ENCODE assay signal across 23 mouse cellular contexts in genomic region chr13:30931613-30932012, GRCm38 (mm10). TPM values are rescaled to one million over a fixed set of nuclear protein-coding genes. Genes with fewer than 3 reads are reported as not detected.
DNase-seq lines count a peak whose midpoint lies in the region; ATAC-seq lines count a peak whose summit lies in the region.
"Had no signal": no experiment of that assay in that cellular context is flagged by ENCODE, and none has a peak within 500 bp of the region (broad histone marks: within the 10 kb centered on the region; RNA-seq: fewer than 3 reads in every experiment).

No protein-coding gene starts in this region.

- WGBS in liver, embryonic 16.5 days (ENCODE audit: insufficient replicate concordance): 44% methylated on average over 4 of the region's 4 CpGs
- WGBS in forebrain, embryonic 11.5 days: 84% methylated on average over 4 of the region's 4 CpGs
- WGBS in hindbrain, embryonic 12.5 days: 79% methylated on average over 4 of the region's 4 CpGs

- no peak overlapping the region for H3K9ac ChIP-seq in liver, embryonic 16.5 days (ENCODE audit: low read depth, low read length)
- no peak overlapping the region for H3K9ac ChIP-seq in forebrain, embryonic 11.5 days (ENCODE audit: low read length)
- H3K9ac ChIP-seq in hindbrain, embryonic 12.5 days: no peak overlapping the region
- H3K9ac ChIP-seq: limb, embryonic 15.5 days; midbrain, embryonic 12.5 days had no signal

- peaks cover 6% of the 10 kb centered on the region for H3K4me1 ChIP-seq in liver, embryonic 16.5 days (ENCODE audit: control insufficient read depth, low read depth, low read length)
- H3K4me1 ChIP-seq in forebrain, embryonic 11.5 days (replicated peaks; ENCODE audit: control insufficient read depth, insufficient read depth, low read length): no peaks in the 10 kb centered on the region
- H3K4me1 ChIP-seq in hindbrain, embryonic 12.5 days: no peaks in the 10 kb centered on the region
- H3K4me1 ChIP-seq: embryonic facial prominence, embryonic 10.5 days; midbrain, embryonic 12.5 days had no signal

- ATAC-seq in erythroid progenitor cell, adult 5-6 weeks (replicated peaks; ENCODE audit: low FRiP score, poor library complexity, severe bottlenecking): peak; percentile 95
- ATAC-seq in liver, embryonic 16.5 days (ENCODE audit: low read depth): peak; percentile 90
- no peak for ATAC-seq in forebrain, embryonic 11.5 days (replicated peaks; ENCODE audit: low FRiP score)
- no peak for ATAC-seq in hindbrain, embryonic 12.5 days (ENCODE audit: low FRiP score)
- ATAC-seq: hindbrain, postnatal 0 days had no signal

- H3K4me2 ChIP-seq in liver, embryonic 16.5 days (ENCODE audit: low read depth, low read length): no peak overlapping the region
- no peak overlapping the region for H3K4me2 ChIP-seq in forebrain, embryonic 11.5 days (ENCODE audit: low read depth, low read length, severe bottlenecking)
- no peak overlapping the region for H3K4me2 ChIP-seq in hindbrain, embryonic 12.5 days (replicated peaks)
- H3K4me2 ChIP-seq: limb, embryonic 15.5 days; midbrain, embryonic 12.5 days had no signal

- DNase-seq in 416B (ENCODE audit: low read depth) (peak; percentile 31), NIH3T3 (ENCODE audit: low read depth) (peak; percentile 3)
- no peak for DNase-seq in forebrain, embryonic 11.5 days (ENCODE audit: low spot score)
- DNase-seq in thymus, postnatal 36 days: no peak
- DNase-seq: adrenal gland, adult 8-10 months; cerebellum, postnatal 14 days; gastrocnemius, postnatal 14 days; heart, postnatal 14 days; kidney, adult 8-10 months; kidney, postnatal 4 days; right cerebral cortex, postnatal 25 days; thymus, postnatal 4 days had no signal

- H3K27me3 ChIP-seq in liver, embryonic 16.5 days (ENCODE audit: control insufficient read depth, insufficient read depth, low read depth, low read length): no peaks in the 10 kb centered on the region
- no peaks in the 10 kb centered on the region for H3K27me3 ChIP-seq in forebrain, embryonic 11.5 days (ENCODE audit: control insufficient read depth, insufficient read depth, low read length)
- H3K27me3 ChIP-seq in hindbrain, embryonic 12.5 days: no peaks in the 10 kb centered on the region
- H3K27me3 ChIP-seq: CH12.LX; limb, embryonic 15.5 days; midbrain, embryonic 12.5 days had no signal

- H3K36me3 ChIP-seq in liver, embryonic 16.5 days (ENCODE audit: control insufficient read depth, insufficient read depth): no peaks in the 10 kb centered on the region; the same call in 1 of the 2 replicates
- no peaks in the 10 kb centered on the region for H3K36me3 ChIP-seq in forebrain, embryonic 11.5 days (ENCODE audit: control insufficient read depth, insufficient read depth, low read length)
- H3K36me3 ChIP-seq in hindbrain, embryonic 12.5 days: peaks cover 6% of the 10 kb centered on the region; the same call in 1 of the 2 replicates
- H3K36me3 ChIP-seq: midbrain, embryonic 12.5 days had no signal

- no peak overlapping the region for H3K4me3 ChIP-seq in liver, embryonic 16.5 days (ENCODE audit: low read depth, low read length)
- no peak overlapping the region for H3K4me3 ChIP-seq in forebrain, embryonic 11.5 days (ENCODE audit: low read depth, low read length)
- H3K4me3 ChIP-seq in hindbrain, embryonic 12.5 days: no peak overlapping the region
- H3K4me3 ChIP-seq: embryonic facial prominence, embryonic 10.5 days; heart, embryonic 10.5 days; limb, embryonic 15.5 days; midbrain, embryonic 12.5 days; myocyte had no signal

- no peak overlapping the region for H3K27ac ChIP-seq in liver, embryonic 16.5 days (ENCODE audit: low read length)
- H3K27ac ChIP-seq in forebrain, embryonic 11.5 days (ENCODE audit: low read depth, low read length): no peak overlapping the region
- H3K27ac ChIP-seq in hindbrain, embryonic 12.5 days: no peak overlapping the region
- H3K27ac ChIP-seq: embryonic facial prominence, embryonic 10.5 days; heart, embryonic 10.5 days; hindbrain, postnatal 0 days; limb, embryonic 15.5 days; midbrain, embryonic 12.5 days had no signal

- no peaks in the 10 kb centered on the region for H3K9me3 ChIP-seq in liver, embryonic 16.5 days (replicated peaks; ENCODE audit: control insufficient read depth, low read length)
- no peaks in the 10 kb centered on the region for H3K9me3 ChIP-seq in forebrain, embryonic 11.5 days (ENCODE audit: control insufficient read depth, low read length)
- no peaks in the 10 kb centered on the region for H3K9me3 ChIP-seq in hindbrain, embryonic 12.5 days (replicated peaks)
- H3K9me3 ChIP-seq: embryonic facial prominence, embryonic 10.5 days; heart, embryonic 10.5 days; limb, embryonic 15.5 days; midbrain, embryonic 12.5 days had no signal

RNA-seq across cellular contexts. Expression of gene Hus1b, which starts 15.9 kb away (rescaled TPM):
- total RNA-seq in erythroid progenitor cell, adult 5-6 weeks (2015; ENCODE audit: low replicate concordance): 3.2 and 5.0 TPM in 2 replicates
- 2.8 TPM in 1 of 2 replicates, not detected in the other for total RNA-seq in erythroid progenitor cell, adult 5-6 weeks (2017; ENCODE audit: low replicate concordance)
- polyA plus RNA-seq in liver, embryonic 16.5 days (2015; fragmentation: Nextera tagmentation; extraction: Ambion mirVana): 0.07 TPM in 1 of 2 replicates, not detected in the other
- polyA plus RNA-seq in forebrain, embryonic 11.5 days (2014; fragmentation: Nextera tagmentation; extraction: Ambion mirVana): not detected in 2 replicates
- polyA plus RNA-seq in hindbrain, embryonic 12.5 days (2016; fragmentation: Nextera tagmentation; extraction: Ambion mirVana): not detected in 2 replicates
- polyA plus RNA-seq: hindbrain, postnatal 0 days; limb, embryonic 15.5 days; myocyte had no signal

RNA-seq across cellular contexts. Expression of gene Exoc2, which starts 42.3 kb away (rescaled TPM):
- total RNA-seq in erythroid progenitor cell, adult 5-6 weeks (2015; ENCODE audit: low replicate concordance): 46.9 and 72.9 TPM in 2 replicates
- 29.1 and 57.1 TPM in 2 replicates for total RNA-seq in erythroid progenitor cell, adult 5-6 weeks (2017; ENCODE audit: low replicate concordance)
- polyA plus RNA-seq in liver, embryonic 16.5 days (2015; fragmentation: Nextera tagmentation; extraction: Ambion mirVana): 11.7 and 14.4 TPM in 2 replicates
- polyA plus RNA-seq in forebrain, embryonic 11.5 days (2014; fragmentation: Nextera tagmentation; extraction: Ambion mirVana): 37.9 and 38.9 TPM in 2 replicates
- polyA plus RNA-seq in hindbrain, embryonic 12.5 days (2016; fragmentation: Nextera tagmentation; extraction: Ambion mirVana): 45.8 and 52.6 TPM in 2 replicates

RNA-seq across cellular contexts. Expression of gene Gm5447, which starts 42.4 kb away (rescaled TPM):
- not detected in 2 replicates for total RNA-seq in erythroid progenitor cell, adult 5-6 weeks (2015; ENCODE audit: low replicate concordance)
- total RNA-seq in erythroid progenitor cell, adult 5-6 weeks (2017; ENCODE audit: low replicate concordance): not detected in 2 replicates
- polyA plus RNA-seq in liver, embryonic 16.5 days (2015; fragmentation: Nextera tagmentation; extraction: Ambion mirVana): not detected in 2 replicates
- not detected in 2 replicates for polyA plus RNA-seq in forebrain, embryonic 11.5 days (2014; fragmentation: Nextera tagmentation; extraction: Ambion mirVana)
- polyA plus RNA-seq in hindbrain, embryonic 12.5 days (2016; fragmentation: Nextera tagmentation; extraction: Ambion mirVana): 0.12 and 0.17 TPM in 2 replicates
- total RNA-seq: CH12.LX; gastrocnemius, postnatal 14 days; heart, postnatal 14 days; hindbrain, postnatal 0 days; left cerebral cortex, adult 18-20 months had no signal
- polyA plus RNA-seq: hindbrain, postnatal 0 days; myocyte had no signal

Comparison
In these comparisons a context has a peak if more than half of its experiments do, and no peak if none do; other contexts are left out.
1. DNase-seq: peak in 416B (single experiment) and NIH3T3 (single experiment); none in forebrain, embryonic 11.5 days (single experiment) and thymus, postnatal 36 days (0 of 2).
2. ATAC-seq: peak in erythroid progenitor cell, adult 5-6 weeks (single experiment) and liver, embryonic 16.5 days (single experiment); none in forebrain, embryonic 11.5 days (single experiment) and hindbrain, embryonic 12.5 days (single experiment).